Mouse (Mus musculus): ENCODE data around the gene Rwdd4a.

Rwdd4a gene

GRCm38 (mm10) chr8:47558274-47558673, 24.8 kb downstream of the Rwdd4a start:
- TF ChIP-seq GATA4 (IDR thresholded peaks at IDR 0.05; ENCODE audit: insufficient replicate concordance, low read length) = no peak

DNA sequence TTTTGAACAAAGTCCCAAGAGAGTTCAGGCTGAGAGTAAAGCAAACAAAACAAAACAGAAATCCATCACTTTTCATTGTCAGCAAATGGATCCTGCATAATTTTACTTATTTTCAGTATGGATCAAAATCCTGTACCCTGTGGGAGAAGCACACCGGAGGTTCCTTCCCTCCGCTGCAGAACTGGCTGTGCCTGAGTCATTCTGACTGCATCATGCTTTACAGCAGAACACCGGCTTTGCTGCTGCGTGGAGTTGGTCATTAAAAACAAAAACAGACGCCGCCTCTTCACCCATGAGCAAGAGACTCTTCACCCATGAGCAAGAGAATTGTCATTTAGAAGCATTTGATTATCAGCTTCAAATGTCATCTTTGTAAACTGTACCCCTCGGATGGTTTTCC, 27.3 kb downstream of the Rwdd4a start:
- TF ChIP-seq GATA4 (IDR thresholded peaks at IDR 0.05; ENCODE audit: insufficient replicate concordance, low read length) = no peak

DNA sequence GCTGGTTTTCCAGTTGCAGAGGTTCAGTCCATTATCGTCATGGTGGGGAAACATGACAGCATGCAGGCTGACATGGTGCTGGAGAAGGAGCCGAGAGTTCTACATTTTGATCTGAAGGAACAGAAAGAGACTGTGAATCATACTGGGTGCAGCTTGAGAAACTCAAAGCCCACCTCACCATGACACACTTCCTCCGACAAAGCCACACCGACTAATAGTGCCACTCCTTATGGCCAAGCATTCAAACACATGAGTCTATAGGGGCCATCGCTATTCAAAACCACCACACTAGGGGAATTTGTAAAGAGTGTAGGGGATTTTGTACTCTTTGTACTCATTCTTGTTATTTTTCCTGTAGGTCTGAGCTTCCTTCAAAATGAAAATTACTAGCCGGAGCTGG, 33.1 kb downstream of the Rwdd4a start:
- no peak for TF ChIP-seq GATA4 (IDR thresholded peaks at IDR 0.05; ENCODE audit: insufficient replicate concordance, low read length)

DNA sequence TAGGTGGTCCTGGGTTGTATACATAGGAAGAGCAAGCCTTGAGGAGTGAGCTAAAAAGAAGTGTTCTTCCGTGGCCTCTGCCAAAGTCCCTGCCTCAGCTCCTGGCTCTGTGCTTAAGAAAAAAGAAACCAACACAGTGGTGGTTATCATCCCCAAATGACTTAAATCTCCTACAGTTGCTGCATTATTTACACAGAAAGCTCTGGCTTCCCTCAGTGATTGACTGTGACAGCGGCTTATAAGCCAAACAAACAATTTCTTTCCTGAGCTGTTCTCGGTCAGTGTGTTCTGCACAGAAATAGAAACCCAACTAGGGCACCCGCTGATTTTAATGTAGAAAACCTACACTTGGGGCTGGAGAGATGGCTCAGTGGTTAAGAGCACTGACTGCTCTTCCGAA, 34.6 kb downstream of the Rwdd4a start:
- no peak for TF ChIP-seq GATA4 (IDR thresholded peaks at IDR 0.05; ENCODE audit: insufficient replicate concordance, low read length)

GRCm38 (mm10) chr8:47570161-47570560, 36.7 kb downstream of the Rwdd4a start:
- TF ChIP-seq GATA4 (IDR thresholded peaks at IDR 0.05; ENCODE audit: insufficient replicate concordance, low read length) = no peak

DNA sequence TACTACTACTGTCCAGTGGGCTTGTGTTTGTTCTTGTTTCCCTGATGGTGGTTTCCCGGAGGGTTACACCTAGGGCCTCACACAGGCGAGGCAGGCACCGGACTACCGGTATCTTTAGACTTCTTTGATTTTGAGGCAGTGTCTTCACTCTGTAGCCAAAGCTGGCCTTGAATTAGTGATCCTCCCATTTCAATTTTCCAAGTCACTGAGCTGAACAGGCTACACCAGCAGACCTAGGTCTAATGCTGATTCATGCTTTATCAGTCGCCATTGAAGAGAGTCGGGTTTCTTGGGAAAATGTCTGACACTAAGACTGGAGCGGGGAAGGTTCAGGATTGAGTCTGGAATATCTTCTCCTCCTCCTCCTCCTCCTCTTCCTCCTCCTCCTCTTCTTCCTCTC, 40.0 kb downstream of the Rwdd4a start:
- no peak for TF ChIP-seq GATA4 (IDR thresholded peaks at IDR 0.05; ENCODE audit: insufficient replicate concordance, low read length)

GRCm38 (mm10) chr8:47581454-47581853, 48.0 kb downstream of the Rwdd4a start:
- no peak for TF ChIP-seq GATA4 (IDR thresholded peaks at IDR 0.05; ENCODE audit: insufficient replicate concordance, low read length)

GRCm38 (mm10) chr8:47588616-47589015, 55.2 kb downstream of the Rwdd4a start:
- TF ChIP-seq GATA4 (IDR thresholded peaks at IDR 0.05; ENCODE audit: insufficient replicate concordance, low read length) = no peak

DNA sequence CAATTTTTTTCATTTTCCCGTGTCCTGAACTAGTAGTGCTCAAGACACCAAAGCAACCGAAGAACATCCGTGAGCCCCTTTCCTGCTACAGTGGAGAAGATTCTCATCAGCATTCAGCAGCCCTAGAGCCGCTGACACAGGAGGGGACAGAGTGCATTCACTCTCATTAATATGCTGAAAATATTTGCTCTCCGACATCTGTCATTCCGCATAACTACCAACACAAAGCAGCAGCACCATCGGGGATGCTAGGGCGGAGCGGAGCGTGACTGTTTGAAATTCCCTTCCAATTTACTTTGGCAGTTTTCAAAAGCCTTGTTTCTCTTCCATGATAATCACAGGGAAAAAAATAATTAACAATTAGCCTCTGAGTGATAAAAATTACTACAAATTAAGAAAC, 56.9 kb downstream of the Rwdd4a start:
- TF ChIP-seq GATA4 (IDR thresholded peaks at IDR 0.05; ENCODE audit: insufficient replicate concordance, low read length) = no peak

- TF ChIP-seq GATA4 (IDR thresholded peaks at IDR 0.05; ENCODE audit: insufficient replicate concordance, low read length) = no peak
Measured at GRCm38 (mm10) chr8:47600664-47601063, 67.2 kb downstream of the Rwdd4a start.
